Mouse (Mus musculus) mesoderm, embryonic 11.5 days (tissue): ENCODE measurements around the gene Cldn10.

ENCODE experiments used
- DNase-seq: peaks from one replicate; pipeline ENCODE4 v3.0.0-alpha.2; 2012; ENCODE audit warnings: low read depth, low spot score

Cldn10 gene

GRCm38 (mm10) chr14:118910332-118911222, 122.9 kb downstream of the Cldn10 start:
- peak; percentile 61 for DNase-seq

GRCm38 (mm10) chr14:118911521-118911920, 123.8 kb downstream of the Cldn10 start:
- no peak for DNase-seq

GRCm38 (mm10) chr14:118913651-118914050, 125.9 kb downstream of the Cldn10 start:
- no peak for DNase-seq

- DNase-seq, result no peak
Observed at GRCm38 (mm10) chr14:118919025-118919424, 131.3 kb downstream of the Cldn10 start.

DNA sequence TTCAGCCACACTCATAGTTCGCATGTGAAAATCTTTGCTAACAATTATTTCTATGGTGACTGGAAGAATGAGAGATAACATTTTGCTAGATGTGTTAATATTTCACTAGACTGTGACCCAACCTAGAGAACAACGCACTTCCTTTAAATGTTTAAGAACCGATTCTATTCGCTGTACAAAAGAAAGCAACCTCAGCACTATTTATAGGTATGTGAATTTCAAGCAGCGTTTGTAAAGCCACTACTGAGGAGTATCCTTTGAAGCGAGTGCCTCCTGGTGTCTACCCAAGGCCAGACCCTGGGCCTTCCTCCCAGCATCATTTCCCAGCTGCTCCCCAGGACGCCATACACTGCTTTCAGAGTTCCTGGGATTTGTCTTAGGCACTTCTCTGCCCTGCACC, 132.9 kb downstream of the Cldn10 start:
- no peak for DNase-seq

DNA sequence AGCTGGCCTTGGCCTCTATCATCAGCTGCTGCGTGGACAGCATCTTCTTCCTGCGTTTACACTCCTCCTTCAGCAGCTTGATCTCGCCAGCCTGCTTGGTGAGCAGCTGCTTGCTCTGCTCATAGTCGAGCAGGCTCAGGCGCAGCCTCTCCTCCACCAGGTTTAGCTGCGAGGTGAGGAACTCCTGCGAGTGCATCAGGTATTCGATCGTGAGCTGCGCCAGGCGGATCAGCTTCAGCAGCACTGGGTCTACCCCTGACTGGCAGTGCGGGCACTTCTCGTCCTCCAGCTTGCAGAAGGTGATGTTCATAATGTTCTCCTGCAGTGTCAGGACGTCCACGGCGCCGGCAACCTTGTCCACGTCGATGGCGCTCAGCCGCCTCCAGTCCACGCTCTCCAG, 134.5 kb downstream of the Cldn10 start:
- DNase-seq, result no peak

DNA sequence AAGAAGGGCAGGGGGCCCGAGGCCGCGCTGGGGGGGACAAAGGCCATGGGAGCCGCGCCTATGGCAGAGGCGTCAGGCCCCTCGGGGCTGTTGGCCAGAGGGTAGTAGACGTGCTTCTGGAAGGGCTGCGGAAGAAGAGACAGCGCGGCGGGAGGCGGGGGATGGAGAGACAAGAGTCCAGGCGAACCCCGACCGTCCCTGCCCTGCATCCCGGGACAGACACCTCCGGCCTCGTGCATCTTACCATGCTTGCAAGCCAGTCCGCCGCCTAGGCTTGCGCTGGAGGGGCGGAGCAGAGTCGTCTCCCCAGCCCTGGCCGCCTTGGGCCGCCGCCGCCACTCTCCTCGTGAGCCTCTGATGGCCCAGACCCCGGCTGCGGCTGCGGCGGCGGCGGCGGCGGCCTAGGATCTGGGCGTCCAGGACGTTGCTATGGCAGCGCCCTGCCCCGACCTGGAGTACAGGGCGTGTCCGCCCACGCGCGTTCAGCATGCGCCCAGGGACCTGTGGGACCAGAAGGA, 135.0 kb downstream of the Cldn10 start:
- no peak for DNase-seq
